Mouse (Mus musculus): ENCODE data around the gene Arr3.

Gene Arr3

DNA sequence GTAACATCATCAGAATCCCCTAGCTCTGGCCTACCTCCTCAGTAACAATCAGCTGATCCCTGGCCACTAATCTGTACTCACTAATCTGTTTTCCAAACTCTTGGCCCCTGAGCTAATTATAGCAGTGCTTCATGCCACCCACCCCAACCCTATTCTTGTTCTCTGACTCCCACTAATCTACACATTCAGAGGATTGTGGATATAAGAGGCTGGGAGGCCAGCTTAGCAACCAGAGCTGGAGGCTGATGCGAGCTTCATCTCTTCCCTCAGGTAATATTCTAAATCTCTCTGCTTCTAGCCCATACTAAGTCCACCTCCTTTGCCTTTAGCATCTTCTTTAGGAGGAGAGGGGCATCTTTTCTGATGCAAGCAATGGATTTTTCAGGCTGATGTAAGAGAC is at the start of gene Arr3:
Gene Arr3 (plus strand): TSS at position 184 of the 400 bp plus-strand sequence.
- DNase-seq: no peak

DNA sequence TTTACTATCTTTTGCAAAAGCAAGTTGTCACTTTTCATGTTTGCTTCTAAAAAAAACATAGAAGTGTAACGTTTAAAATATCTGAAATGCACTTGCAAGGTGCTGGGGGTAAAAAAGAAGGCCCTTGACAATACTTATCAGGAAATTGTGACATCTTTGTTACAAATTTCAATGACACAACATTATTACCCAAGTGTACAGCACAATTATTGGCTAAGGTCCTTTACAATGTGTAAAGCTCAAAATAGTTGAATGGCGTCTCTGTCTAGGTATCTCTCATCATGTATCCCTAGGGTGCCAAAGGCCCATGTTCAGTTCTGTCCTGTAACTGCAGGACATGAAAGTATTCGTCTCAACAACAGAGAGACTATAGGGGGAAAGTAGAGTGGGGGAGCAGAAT is 49.3 kb upstream of the Arr3 start:
- DNase-seq: no peak

DNA sequence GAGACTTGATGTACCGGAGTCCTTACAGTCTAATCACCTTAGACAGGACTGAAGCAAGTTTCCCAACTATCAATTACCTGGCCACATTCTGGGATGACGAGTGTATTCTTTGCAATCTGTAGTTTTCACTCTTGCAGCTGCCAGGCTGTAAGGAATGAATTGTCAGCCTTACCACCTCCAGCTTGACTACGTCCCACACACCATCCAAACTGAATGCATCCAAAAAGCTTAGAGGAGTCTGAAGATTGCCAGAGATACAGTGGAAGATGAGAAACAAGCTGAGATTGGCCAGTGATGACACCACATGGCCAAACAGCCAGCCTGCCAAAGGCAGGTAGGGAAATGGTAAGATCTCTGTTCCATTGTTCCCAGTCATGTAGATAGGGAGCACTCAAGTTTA is 39.6 kb upstream of the Arr3 start:
- no peak for DNase-seq

DNA sequence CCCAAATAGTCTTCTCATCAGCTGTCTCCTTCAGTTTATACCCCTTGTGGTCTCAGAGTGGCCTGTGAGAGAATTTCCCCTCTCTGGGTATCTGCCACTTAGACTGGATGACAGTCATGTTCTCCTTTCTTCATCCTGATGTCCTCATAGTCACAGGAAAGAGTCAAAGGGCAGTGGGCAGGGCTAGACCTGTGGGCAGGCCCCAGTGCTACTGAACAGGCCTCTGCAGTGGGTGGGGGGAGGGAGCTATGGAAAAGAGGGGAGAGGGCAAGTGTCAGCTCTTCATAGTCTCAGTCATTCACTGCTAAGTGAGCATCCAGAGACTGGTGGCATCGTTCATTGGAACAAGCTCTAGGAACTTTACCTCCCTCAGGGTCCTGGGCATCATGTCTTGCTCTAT is 33.3 kb upstream of the Arr3 start, which contains the start of gene Awat1:
Gene Awat1 (plus strand): TSS at position 301 of the 400 bp plus-strand sequence.
- DNase-seq: no peak

DNA sequence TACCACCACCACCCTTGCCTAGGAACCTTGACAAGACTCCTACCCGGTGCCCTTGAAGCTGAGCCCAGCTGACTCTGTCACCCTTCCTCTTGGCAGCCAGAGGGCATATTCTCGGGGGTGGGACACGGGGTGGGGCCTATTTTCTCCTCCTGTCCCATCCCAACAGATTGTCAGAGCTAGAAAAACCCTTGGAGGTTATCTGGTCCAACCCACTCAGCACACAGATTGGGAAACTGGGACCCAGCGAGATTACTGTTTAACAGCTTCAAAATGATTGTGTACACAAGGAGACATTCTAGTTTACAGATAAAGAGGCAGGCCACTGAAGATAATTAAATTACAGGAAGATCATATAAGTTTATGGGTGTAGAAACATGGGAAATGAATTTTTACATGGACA is 10.5 kb upstream of the Arr3 start, which contains the start of gene P2ry4:
Gene P2ry4 (minus strand): TSS at position 79 of the 400 bp plus-strand sequence.
- no peak for DNase-seq

DNA sequence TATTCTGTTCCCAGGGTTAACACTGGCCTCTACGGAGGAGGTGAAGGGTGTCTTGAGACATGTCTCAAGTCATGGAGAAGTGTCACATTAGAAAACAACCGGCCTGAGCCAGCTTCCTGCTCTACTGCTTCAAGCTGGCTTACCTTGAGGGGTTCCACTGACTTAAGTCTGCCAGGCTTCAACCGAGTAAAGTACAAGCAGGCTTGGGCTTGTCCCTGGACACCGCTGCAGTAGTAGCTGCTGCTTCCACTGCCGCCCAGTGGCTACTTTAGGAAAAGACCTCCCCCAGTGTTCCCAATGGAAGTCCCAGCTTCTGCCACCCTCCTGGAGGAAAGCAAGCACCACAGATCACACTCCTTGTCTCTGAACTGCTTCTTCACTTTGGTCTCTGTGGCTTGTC is 7.9 kb upstream of the Arr3 start:
- DNase-seq: peak; percentile 54

DNA sequence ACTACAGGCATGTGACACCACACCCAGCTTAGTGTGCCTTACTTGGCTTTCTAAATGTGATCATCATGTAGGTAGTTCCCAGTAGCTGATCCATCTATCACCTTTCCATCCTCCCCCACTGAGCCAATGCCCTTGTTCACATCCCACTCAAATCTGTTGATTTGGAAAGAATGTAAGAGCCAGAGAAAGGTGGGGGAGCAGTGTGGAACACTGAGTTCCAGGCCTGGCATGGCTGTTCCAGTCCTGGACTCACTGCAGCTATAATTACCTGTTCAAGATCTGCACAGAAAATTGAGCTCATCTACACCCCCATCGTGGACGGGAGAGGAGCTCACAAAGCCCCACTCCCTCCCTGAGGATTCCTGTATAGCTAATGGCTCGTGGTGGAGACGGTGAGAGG is 5.5 kb upstream of the Arr3 start:
- no peak for DNase-seq

DNA sequence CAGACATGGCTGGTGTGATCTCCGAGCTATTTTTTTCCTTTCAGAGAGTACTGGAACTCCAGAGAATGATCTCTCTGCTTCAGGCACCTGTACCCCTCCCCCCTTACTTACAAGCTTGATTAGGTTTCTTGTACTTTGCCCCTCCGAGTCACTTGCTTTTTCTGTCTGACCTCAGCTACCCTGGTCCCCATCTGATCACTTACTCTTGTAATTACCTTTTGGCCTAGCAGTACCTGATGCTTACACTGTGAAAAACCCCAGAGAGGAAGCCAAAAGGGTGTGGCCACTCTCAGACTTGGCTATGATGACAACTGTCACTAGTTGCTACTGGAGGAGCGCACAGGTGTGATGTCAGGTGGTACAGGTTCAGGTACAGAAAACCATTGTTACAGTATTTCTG is 13.2 kb downstream of the Arr3 start:
- no peak for DNase-seq

DNA sequence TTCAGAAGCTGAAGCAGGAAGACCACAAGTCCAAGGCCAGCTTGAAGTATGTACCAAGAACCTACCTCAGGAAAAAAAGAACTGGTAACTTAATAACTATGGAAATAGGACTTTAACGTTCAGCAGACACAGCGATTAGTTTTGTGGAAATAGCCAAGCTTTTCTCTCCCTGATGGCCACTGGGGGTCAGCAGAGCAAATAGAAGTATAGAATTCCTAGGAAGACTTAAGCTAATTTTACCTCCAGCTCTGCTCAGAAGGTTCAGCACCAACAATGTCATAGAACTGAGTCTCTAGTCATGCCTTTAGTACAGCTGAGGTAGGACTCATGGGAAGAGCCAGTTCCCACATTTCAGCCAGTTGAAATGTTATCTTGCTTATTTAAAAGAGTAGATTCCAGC is 16.1 kb downstream of the Arr3 start:
- DNase-seq: no peak

DNA sequence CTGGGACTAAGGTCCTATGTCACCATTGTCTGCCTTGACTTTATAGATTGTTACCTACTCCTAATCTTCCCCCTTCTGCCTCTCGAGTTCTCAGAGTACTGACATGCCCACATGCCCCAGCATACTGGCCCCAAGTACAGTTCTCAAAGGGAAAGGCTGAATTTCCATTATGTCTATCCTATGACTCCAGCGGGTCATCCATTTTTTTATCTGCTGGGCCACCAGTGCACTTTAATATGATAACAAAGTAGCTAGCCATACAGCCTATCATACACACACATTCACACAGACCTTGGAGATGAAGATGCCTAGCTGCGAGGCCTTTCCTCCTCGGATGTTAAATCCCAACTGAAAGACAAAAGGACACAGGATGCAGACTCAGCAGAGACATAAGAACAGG is 18.9 kb downstream of the Arr3 start:
- no peak for DNase-seq

DNA sequence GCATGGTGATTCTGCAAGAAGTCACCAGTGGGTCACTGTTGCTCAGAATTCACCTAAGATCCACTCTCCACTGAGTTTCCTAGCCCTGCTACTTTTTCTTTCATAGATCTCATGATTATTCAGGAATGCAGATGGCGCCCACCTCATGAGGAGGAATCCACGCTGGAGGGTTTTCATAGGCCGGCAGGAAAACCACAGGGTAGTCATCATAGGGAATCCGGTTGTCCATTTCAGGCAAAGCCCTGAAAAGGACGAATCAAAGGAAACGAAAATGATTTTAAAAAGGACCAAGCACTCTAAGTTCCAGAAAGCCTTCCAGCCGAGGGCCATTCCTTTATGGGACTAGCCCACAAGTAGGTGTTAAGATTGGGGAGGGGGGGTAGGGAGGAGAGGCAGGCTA is 19.8 kb downstream of the Arr3 start:
- no peak for DNase-seq

DNA sequence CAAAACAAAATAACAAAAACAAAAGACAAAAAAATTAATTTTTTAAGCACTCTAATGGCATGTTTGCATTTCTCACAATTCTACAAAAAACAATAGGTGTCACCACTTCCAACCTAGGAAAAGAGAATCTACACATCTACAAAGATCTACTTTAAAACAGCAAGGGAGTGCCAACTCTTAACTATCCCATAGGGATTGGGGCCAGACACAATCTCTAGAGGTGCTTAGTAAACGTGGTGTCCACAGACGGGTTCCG is 20.2 kb downstream of the Arr3 start, which contains the start of gene Kif4:
Gene Kif4 (plus strand): TSS at position 192 of the 256 bp plus-strand sequence.
- no peak for DNase-seq

DNA sequence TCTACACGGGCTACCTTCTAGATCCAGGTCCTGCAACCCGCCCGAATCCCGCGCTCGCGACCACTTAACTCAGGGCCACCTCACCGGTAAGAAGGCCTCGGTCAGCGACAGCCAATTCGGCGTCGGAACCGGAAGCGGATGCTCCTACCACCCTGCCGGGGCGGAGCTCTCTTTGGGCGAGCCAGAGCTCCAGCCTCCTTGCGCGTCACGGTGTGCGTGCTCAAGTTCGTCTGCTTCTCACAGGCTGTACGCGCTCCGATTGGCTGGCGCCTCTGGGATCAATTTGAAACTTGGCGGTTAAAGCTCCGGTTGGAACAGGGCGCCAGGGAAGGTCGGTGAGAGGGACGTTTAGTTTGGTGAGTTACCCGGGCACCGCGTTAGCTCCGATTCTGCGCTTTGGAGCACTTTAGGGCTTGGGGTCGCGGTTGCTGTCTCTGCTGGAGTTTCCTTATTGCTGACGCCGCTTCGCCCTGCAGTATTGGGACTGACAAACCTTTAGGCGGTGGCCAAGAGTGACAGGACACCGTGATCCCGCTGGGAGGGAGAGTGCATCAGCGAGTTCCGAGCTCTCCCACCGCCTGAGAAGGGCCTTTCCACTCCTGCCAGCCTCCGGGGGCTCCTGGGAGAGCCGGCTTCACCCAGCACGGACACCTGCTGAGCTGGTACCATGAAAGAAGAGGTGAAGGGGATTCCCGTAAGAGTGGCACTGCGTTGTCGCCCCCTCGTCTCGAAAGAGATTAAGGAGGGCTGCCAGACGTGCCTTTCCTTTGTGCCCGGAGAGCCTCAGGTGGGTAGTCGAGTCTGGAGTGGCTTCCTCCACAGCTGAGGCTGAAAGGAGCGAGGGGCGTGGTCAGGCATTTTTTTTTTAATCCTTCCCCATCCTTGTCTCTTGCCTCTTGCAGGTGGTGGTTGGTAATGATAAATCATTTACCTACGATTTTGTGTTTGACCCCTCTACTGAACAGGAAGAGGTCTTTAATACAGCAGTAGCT is 20.8 kb downstream of the Arr3 start, which contains the start of gene Pdzd11:
Gene Pdzd11 (minus strand): TSS at position 767 of the 992 bp plus-strand sequence.
- peak; percentile 85 for DNase-seq

DNA sequence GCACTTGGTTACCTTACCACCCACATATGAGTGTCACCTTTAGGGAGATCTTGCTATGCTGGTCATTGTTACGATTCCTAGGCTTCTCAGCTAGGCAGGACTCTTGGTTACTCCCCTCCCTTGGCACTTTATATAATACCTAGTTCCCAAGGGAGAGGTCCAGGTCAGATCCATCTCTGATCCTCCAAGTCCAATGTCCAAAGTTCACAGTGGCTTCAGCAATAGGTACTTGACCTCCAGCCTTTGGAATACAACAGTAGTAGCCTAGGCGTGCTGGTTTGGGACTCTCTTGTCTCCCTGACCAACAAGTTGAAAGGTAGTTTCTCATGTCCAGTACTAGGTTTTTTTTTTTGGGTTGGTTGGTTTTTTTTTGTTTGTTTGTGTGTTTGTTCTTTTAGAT is 23.8 kb downstream of the Arr3 start:
- DNase-seq: no peak

DNA sequence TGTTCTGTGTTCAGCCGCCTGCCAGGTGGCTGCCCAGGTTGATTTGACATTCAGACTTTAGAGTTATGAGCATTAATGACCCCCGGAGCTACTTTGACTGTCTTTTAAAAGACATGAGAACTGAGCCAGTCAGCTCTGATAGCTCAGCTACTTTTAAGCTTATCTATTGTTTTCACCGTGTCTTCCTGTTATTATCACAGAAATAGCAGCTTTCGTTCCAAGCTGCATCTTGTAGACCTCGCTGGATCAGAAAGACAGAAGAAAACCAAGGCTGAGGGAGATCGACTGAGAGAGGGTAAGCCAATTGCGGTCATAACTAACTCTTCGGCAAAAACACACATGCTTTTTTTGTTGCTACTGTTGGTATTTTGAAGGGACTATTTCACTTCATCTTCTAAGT is 33.2 kb downstream of the Arr3 start:
- no peak for DNase-seq

DNA sequence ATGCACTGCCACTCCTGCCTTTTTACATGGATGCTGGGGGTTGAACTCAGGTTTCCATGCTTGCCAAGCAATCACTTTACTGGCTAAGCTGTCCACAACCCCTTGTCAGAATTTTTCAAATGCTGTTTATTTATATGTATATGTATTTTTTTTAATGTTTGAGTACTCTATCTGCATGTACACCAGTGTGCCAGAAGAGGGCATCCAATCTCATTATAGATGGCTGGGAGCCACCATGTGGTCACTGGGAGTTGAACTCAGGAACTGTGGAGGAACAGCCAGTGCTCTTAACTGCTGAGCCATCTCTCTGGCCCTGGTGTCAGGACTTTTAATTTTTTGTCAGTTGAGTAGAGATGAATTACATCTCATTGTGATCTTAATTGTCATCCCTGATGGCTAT is 47.6 kb downstream of the Arr3 start:
- no peak for DNase-seq

DNA sequence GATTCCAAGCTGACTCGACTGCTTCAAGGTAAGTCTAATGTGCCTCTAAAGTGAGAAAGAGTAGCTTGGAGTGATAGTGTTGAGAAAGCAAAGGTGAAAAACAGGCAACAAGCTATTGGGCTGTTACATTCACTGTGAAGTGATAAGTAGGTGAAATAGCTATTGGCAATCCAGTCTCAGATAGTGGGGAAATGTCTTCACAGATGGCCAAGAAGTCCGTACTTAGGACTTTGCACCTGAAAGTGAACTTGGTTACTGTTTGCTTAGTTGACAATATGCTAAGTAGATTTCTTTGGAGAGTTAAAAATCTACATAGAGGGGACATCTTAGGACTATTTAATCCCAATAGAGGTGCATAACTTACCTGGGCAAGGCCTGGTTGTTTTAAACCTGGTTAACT is 59.5 kb downstream of the Arr3 start:
- no peak for DNase-seq
